Mouse (Mus musculus) lung, embryonic 16.5 days (tissue): ENCODE data around the gene Slc45a3. TPM values are rescaled to one million over a fixed set of nuclear protein-coding genes. Genes with fewer than 3 reads are reported as not detected.

Experiments
- ATAC-seq: fragments of 200-750 bp; cut with Nextera tagmentation; 2 replicates; pipeline ENCODE4 v1.8.0; 2017; ENCODE audit warnings: low read depth, mild to moderate bottlenecking, moderate library complexity
- H3K27ac ChIP-seq: fragments of 300-500 bp; sonication (generic); 2 replicates; pipeline ENCODE4 v1.5.1; 2014; ENCODE audit warnings: mild to moderate bottlenecking, control low read depth, low read length
- H3K27me3 ChIP-seq: fragments of 300-500 bp; sonication (generic); 2 replicates; pipeline ENCODE4 v1.6.1; 2014; ENCODE audit warnings: low read depth, low read length, mixed read lengths; ENCODE audit not compliant: control insufficient read depth, insufficient read depth
- H3K36me3 ChIP-seq: fragments of 300-500 bp; sonication (generic); 2 replicates; pipeline ENCODE4 v1.6.1; 2014; ENCODE audit warnings: low read length; ENCODE audit not compliant: control insufficient read depth, insufficient read depth
- H3K4me1 ChIP-seq: fragments of 300-500 bp; sonication (generic); replicated peaks from 2 replicates; pipeline ENCODE4 v1.6.1; 2014; ENCODE audit warnings: low read length, mixed read lengths; ENCODE audit not compliant: control insufficient read depth, insufficient read depth
- H3K4me2 ChIP-seq: fragments of 300-500 bp; sonication (generic); 2 replicates; pipeline ENCODE4 v1.6.1; 2014; ENCODE audit warnings: low read depth, low read length, control low read depth
- H3K4me3 ChIP-seq: fragments of 300-500 bp; sonication (generic); 2 replicates; pipeline ENCODE4 v1.5.1; 2014; ENCODE audit warnings: mild to moderate bottlenecking, low read length, control low read depth
- H3K9ac ChIP-seq: fragments of 300-500 bp; sonication (generic); 2 replicates; pipeline ENCODE4 v1.6.1; 2014; ENCODE audit warnings: low read length, control low read depth
- H3K9me3 ChIP-seq: fragments of 300-500 bp; sonication (generic); 2 replicates; pipeline ENCODE4 v1.6.1; 2016; ENCODE audit warnings: low read length; ENCODE audit not compliant: control insufficient read depth
- WGBS: fragments of 180-500 bp; shearing (Covaris S2); extraction: QIAGEN DNeasy Blood & Tissue Kit; methylation state at CpG from one replicate; pipeline ENCODE4 v1.1.7; 2014; 5-methylcytosine and 5-hydroxymethylcytosine counted together
- polyA plus RNA-seq: library from polyadenylated mRNA; unstranded; fragments of >200 nt; fragmentation: Nextera tagmentation; extraction: Ambion mirVana; gene quantifications from 2 replicates; pipeline ENCODE4 v1.2.1, GENCODE M21; 2015

Gene Slc45a3
- polyA plus RNA-seq, 1 experiment from 2014 or later: 4.2 TPM

- H3K4me3 ChIP-seq: no peak overlapping the region
- H3K27me3 ChIP-seq: no peaks in the 10 kb centered on the region
- WGBS: 86% methylated on average over 5 of the region's 5 CpGs
- ATAC-seq: no peak
- no peak overlapping the region for H3K9ac ChIP-seq
- H3K27ac ChIP-seq: no peak overlapping the region
- H3K4me1 ChIP-seq: no peaks in the 10 kb centered on the region
- no peak overlapping the region for H3K4me2 ChIP-seq
- peaks cover 28% of the 10 kb centered on the region for H3K36me3 ChIP-seq
- H3K9me3 ChIP-seq: no peaks in the 10 kb centered on the region
Measured at GRCm38 (mm10) chr1:132027978-132028377, 65.2 kb downstream of the Slc45a3 start.

- H3K4me3 ChIP-seq: no peak overlapping the region
- peaks cover 31% of the 10 kb centered on the region for H3K36me3 ChIP-seq
- no peaks in the 10 kb centered on the region for H3K4me1 ChIP-seq
- H3K4me2 ChIP-seq: no peak overlapping the region
- no peak overlapping the region for H3K27ac ChIP-seq
- ATAC-seq: no peak
- 87% methylated on average over 9 of the region's 9 CpGs for WGBS
- H3K9me3 ChIP-seq: no peaks in the 10 kb centered on the region
- H3K27me3 ChIP-seq: no peaks in the 10 kb centered on the region
- no peak overlapping the region for H3K9ac ChIP-seq
Measured at GRCm38 (mm10) chr1:132028413-132028812, 65.6 kb downstream of the Slc45a3 start.

- H3K4me3 ChIP-seq: no peak overlapping the region
- ATAC-seq: no peak
- no peak overlapping the region for H3K27ac ChIP-seq
- no peaks in the 10 kb centered on the region for H3K4me1 ChIP-seq
- no peaks in the 10 kb centered on the region for H3K27me3 ChIP-seq
- WGBS: 56% methylated on average over 2 of the region's 2 CpGs
- no peak overlapping the region for H3K9ac ChIP-seq
- H3K9me3 ChIP-seq: no peaks in the 10 kb centered on the region
- H3K4me2 ChIP-seq: no peak overlapping the region
- peaks cover 27% of the 10 kb centered on the region for H3K36me3 ChIP-seq
Measured at GRCm38 (mm10) chr1:132030574-132030973, 67.8 kb downstream of the Slc45a3 start.

- 62% methylated on average over 7 of the region's 7 CpGs for WGBS
- H3K4me2 ChIP-seq: no peak overlapping the region
- peaks cover 26% of the 10 kb centered on the region for H3K36me3 ChIP-seq
- no peak overlapping the region for H3K9ac ChIP-seq
- H3K4me3 ChIP-seq: no peak overlapping the region
- no peaks in the 10 kb centered on the region for H3K9me3 ChIP-seq
- no peak overlapping the region for H3K27ac ChIP-seq
- ATAC-seq: no peak
- no peaks in the 10 kb centered on the region for H3K27me3 ChIP-seq
- H3K4me1 ChIP-seq: no peaks in the 10 kb centered on the region
Measured at GRCm38 (mm10) chr1:132032172-132032571, 69.4 kb downstream of the Slc45a3 start.

Other genes with a start within 250 kb of the Slc45a3 start
- 8.9 and 10.1 TPM in 2 replicates for gene Slc26a9, start 218.9 kb upstream of the Slc45a3 start, polyA plus RNA-seq
- 0.68 and 0.70 TPM in 2 replicates for gene Pm20d1, start 165.6 kb upstream of the Slc45a3 start, polyA plus RNA-seq
- 12.6 and 13.7 TPM in 2 replicates for gene Slc41a1, start 135.5 kb upstream of the Slc45a3 start, polyA plus RNA-seq
- 24.0 and 25.8 TPM in 2 replicates for gene Rab29, start 95.7 kb upstream of the Slc45a3 start, polyA plus RNA-seq
- gene Nucks1, start 52.4 kb upstream of the Slc45a3 start, polyA plus RNA-seq: 70.5 and 82.9 TPM in 2 replicates
- gene Elk4, start 44.6 kb downstream of the Slc45a3 start, polyA plus RNA-seq: 22.5 and 26.3 TPM in 2 replicates
- gene Mfsd4a, start 105.1 kb downstream of the Slc45a3 start, polyA plus RNA-seq: 16.6 and 19.3 TPM in 2 replicates
- gene Cdk18, start 176.7 kb downstream of the Slc45a3 start, polyA plus RNA-seq: 8.7 and 9.0 TPM in 2 replicates
- 1.2 and 1.8 TPM in 2 replicates for gene Lemd1, start 228.5 kb downstream of the Slc45a3 start, polyA plus RNA-seq
- gene AC124108.1, start 228.5 kb downstream of the Slc45a3 start, polyA plus RNA-seq: 0.50 and 0.63 TPM in 2 replicates